Mouse (Mus musculus): ENCODE measurements at regions not wholly inside any gene's neighbourhood (a gene's known extent, or its start where the extent isn't known, plus 50 kb on each side); places are given as distances from the start of the nearest gene placed in this dataset.

DNA sequence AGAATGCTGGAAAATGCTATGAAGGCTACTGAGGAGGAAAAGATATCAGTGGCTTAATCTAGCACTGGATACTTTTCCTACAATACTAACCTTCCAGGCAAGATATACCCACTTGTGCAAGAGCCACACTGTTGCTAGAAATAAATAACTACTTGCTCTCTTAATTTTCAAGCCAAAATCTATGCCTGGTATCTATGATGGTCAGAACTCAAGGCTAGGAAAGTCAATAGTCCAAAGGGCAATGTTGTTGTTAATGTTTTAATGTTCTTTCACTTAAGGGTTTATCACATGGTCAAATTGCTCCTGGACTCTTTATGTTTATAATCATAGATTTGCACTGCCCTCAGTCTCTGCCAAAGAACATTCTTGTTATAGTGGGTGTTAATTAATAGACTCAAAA lies 533.5 kb downstream of the Kcnj2 start:
- no peaks in the 10 kb centered on the region for H3K9me3 ChIP-seq (ENCODE audit: control insufficient read depth, low read length)
- DNase-seq (ENCODE audit: low spot score) = no peak
- no peak for TF ChIP-seq EP300 (optimal IDR thresholded peaks at IDR 0.05)
- TF ChIP-seq CTCF (IDR thresholded peaks at IDR 0.05; ENCODE audit: low read depth) = no peak
- no peak overlapping the region for H3K4me3 ChIP-seq (ENCODE audit: low read depth, low read length)
- ATAC-seq (ENCODE audit: low FRiP score, low TSS enrichment) = no peak
- no peak overlapping the region for H3K9ac ChIP-seq (ENCODE audit: low read length)
- H3K27ac ChIP-seq (replicated peaks) = no peak overlapping the region
- H3K36me3 ChIP-seq (ENCODE audit: control insufficient read depth, insufficient read depth, low read length) = no peaks in the 10 kb centered on the region
- H3K27me3 ChIP-seq (ENCODE audit: control insufficient read depth, insufficient read depth, low read length) = no peaks in the 10 kb centered on the region
- H3K4me2 ChIP-seq (replicated peaks; ENCODE audit: low read depth) = no peak overlapping the region
- no peaks in the 10 kb centered on the region for H3K4me1 ChIP-seq (replicated peaks; ENCODE audit: control insufficient read depth, insufficient read depth)

DNA sequence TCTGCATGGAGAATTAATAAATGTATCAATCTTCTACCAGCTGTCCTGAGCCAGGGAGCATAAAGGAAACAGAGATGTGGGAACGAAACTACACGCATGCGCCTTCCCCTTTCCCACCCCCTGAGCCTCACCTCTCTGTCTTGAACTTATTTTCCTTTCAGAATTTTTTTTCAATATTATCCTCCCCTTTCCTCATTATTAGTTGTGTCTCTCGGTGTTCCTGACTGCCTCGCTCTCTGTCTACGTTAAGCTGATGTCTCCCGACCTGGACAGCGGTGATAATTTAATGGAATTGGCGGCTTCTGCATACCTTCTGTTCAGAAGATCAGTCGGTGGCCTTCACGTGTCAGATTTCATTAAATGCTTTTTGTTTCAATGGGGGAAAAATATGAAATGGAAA lies 539.2 kb downstream of the Kcnj2 start:
- Histone ChIP-seq H3K36me3 (ENCODE audit: control insufficient read depth, insufficient read depth, low read length) (no peaks in the 10 kb centered on the region), H3K4me3 (ENCODE audit: low read depth, low read length) (no peak overlapping the region), H3K9me3 (ENCODE audit: control insufficient read depth, low read length) (no peaks in the 10 kb centered on the region), H3K4me2 (replicated peaks; ENCODE audit: low read depth) (no peak overlapping the region), H3K27ac (replicated peaks) (no peak overlapping the region), H3K4me1 (replicated peaks; ENCODE audit: control insufficient read depth, insufficient read depth) (no peaks in the 10 kb centered on the region), H3K9ac (ENCODE audit: low read length) (no peak overlapping the region), H3K27me3 (ENCODE audit: control insufficient read depth, insufficient read depth, low read length) (no peaks in the 10 kb centered on the region)
- no peak for ATAC-seq (ENCODE audit: low FRiP score, low TSS enrichment)
- WGBS = 70% methylated on average over 11 of the region's 11 CpGs
- no peak for DNase-seq (ENCODE audit: low spot score)
- no peak for TF ChIP-seq CTCF (IDR thresholded peaks at IDR 0.05; ENCODE audit: low read depth)

DNA sequence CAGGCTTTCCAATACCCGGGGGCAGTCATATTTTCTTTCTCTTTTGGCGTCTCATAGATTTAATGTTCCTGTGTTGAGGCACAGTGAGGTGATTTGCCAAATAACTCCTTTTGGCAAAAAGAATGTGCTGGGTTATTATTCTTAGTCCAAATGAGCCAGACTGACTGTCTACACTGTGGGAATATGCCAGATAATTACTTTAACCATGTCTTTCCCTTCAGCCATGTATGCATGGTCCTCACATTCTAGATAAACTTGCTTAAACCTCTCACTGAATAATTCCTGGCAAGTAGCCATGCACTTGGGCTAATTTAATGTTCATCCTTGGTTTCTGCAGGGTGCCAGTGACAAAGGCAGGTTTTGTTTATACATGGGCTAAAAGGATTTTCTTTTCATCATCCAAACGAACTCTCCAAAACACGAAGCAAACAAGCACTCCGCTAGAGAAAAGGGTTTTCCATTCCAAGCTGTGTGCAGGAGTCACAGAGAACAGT lies 544.6 kb downstream of the Kcnj2 start:
- Histone ChIP-seq H3K9me3 (ENCODE audit: control insufficient read depth, low read length) (no peaks in the 10 kb centered on the region), H3K36me3 (ENCODE audit: control insufficient read depth, insufficient read depth, low read length) (no peaks in the 10 kb centered on the region), H3K9ac (ENCODE audit: low read length) (no peak overlapping the region), H3K4me2 (replicated peaks; ENCODE audit: low read depth) (no peak overlapping the region), H3K4me3 (ENCODE audit: low read depth, low read length) (no peak overlapping the region), H3K4me1 (replicated peaks; ENCODE audit: control insufficient read depth, insufficient read depth) (no peaks in the 10 kb centered on the region), H3K27me3 (ENCODE audit: control insufficient read depth, insufficient read depth, low read length) (no peaks in the 10 kb centered on the region), H3K27ac (replicated peaks) (no peak overlapping the region)
- DNase-seq (ENCODE audit: low spot score) (no peak), ATAC-seq (ENCODE audit: low FRiP score, low TSS enrichment) (no peak)
- WGBS = 46% methylated on average over 5 of the region's 5 CpGs
- TF ChIP-seq EP300 (optimal IDR thresholded peaks at IDR 0.05) (no peak), CTCF (IDR thresholded peaks at IDR 0.05; ENCODE audit: low read depth) (no peak)

DNA sequence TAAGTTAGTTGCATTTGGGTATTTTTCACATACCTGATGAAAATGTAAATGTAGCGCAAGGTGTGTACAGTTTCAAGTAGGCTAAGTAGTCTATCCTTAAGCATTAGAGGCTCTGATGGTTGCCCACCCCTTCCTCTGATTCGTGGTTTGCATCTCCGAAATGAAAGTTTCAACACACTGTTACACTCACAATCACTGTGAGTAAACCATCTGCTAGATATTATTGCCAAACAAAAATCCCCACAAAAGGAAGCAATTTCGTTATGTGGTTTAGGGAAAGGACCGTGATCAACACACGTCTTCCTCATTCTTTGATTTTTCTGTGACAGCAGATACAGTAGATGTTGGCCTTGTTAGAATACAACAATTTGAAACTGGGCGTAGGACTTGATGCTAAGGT lies 577.6 kb downstream of the Kcnj2 start:
- H3K27ac ChIP-seq (replicated peaks) = no peak overlapping the region
- no peaks in the 10 kb centered on the region for H3K27me3 ChIP-seq (ENCODE audit: control insufficient read depth, insufficient read depth, low read length)
- ATAC-seq (ENCODE audit: low FRiP score, low TSS enrichment) (no peak), DNase-seq (ENCODE audit: low spot score) (no peak)
- H3K9me3 ChIP-seq (ENCODE audit: control insufficient read depth, low read length) = no peaks in the 10 kb centered on the region
- no peak for TF ChIP-seq CTCF (IDR thresholded peaks at IDR 0.05; ENCODE audit: low read depth)
- no peak for TF ChIP-seq EP300 (optimal IDR thresholded peaks at IDR 0.05)
- H3K4me1 ChIP-seq (replicated peaks; ENCODE audit: control insufficient read depth, insufficient read depth) = no peaks in the 10 kb centered on the region
- 86% methylated on average over 7 of the region's 7 CpGs for WGBS
- H3K36me3 ChIP-seq (ENCODE audit: control insufficient read depth, insufficient read depth, low read length) = no peaks in the 10 kb centered on the region
- H3K9ac ChIP-seq (ENCODE audit: low read length) = no peak overlapping the region
- no peak overlapping the region for H3K4me2 ChIP-seq (replicated peaks; ENCODE audit: low read depth)
- no peak overlapping the region for H3K4me3 ChIP-seq (ENCODE audit: low read depth, low read length)

DNA sequence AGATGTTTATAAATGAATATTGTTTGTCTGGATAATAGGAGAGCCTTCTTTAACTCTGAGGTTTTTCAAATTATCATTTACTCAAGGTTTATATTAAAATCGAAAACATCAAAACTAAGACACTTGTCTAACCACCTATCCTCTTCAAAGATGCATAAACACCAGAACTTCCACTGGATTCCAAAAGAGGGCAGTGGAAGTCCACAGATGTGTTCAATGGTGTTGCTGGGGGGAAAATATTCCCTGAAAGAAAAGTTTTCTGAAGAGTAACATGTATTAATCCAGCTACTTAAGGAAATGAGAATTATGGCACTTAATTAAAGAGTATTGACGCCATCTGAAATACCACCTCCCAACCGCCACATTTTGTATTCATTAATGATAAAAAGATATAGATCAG lies 586.9 kb downstream of the Kcnj2 start:
- no peak overlapping the region for H3K4me3 ChIP-seq (ENCODE audit: low read depth, low read length)

DNA sequence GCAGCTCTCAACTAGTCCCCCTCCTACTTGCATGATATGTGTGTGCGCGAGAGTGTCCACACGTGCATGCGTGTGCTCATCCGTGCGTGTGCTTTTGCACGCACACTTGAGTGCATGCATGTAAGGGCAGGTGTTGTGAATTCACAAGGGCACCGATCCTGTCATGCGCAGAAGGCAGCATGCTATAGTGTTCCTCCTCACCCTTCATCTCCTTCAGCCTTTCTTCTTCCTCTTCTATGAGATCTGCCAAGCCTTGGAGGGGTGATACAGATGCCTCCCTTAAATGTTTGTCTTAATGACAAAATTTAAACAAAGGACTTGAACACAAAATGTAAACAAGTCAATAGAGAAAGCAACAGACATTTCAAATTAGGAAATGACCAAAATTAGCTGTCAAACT lies 591.8 kb downstream of the Kcnj2 start:
- H3K27me3 ChIP-seq (ENCODE audit: control insufficient read depth, insufficient read depth, low read length) = no peaks in the 10 kb centered on the region
- H3K9ac ChIP-seq (ENCODE audit: low read length) = no peak overlapping the region
- ATAC-seq (ENCODE audit: low FRiP score, low TSS enrichment) (no peak), DNase-seq (ENCODE audit: low spot score) (no peak)
- H3K4me1 ChIP-seq (replicated peaks; ENCODE audit: control insufficient read depth, insufficient read depth) = no peaks in the 10 kb centered on the region
- H3K4me2 ChIP-seq (replicated peaks; ENCODE audit: low read depth) = no peak overlapping the region
- TF ChIP-seq EP300 (optimal IDR thresholded peaks at IDR 0.05) = no peak
- H3K36me3 ChIP-seq (ENCODE audit: control insufficient read depth, insufficient read depth, low read length) = no peaks in the 10 kb centered on the region
- WGBS = 96% methylated on average over 9 of the region's 9 CpGs
- no peaks in the 10 kb centered on the region for H3K9me3 ChIP-seq (ENCODE audit: control insufficient read depth, low read length)
- no peak overlapping the region for H3K27ac ChIP-seq (replicated peaks)
- no peak overlapping the region for H3K4me3 ChIP-seq (ENCODE audit: low read depth, low read length)

More for the DNA sequence above, 586.9 kb downstream of the Kcnj2 start:
- peak; percentile 85 for TF ChIP-seq CTCF (IDR thresholded peaks at IDR 0.05; ENCODE audit: low read depth)
- TF ChIP-seq EP300 (optimal IDR thresholded peaks at IDR 0.05) = no peak
- ATAC-seq (ENCODE audit: low FRiP score, low TSS enrichment) = no peak
- DNase-seq (ENCODE audit: low spot score) = no peak
- Histone ChIP-seq H3K4me1 (replicated peaks; ENCODE audit: control insufficient read depth, insufficient read depth) (no peaks in the 10 kb centered on the region), H3K9me3 (ENCODE audit: control insufficient read depth, low read length) (no peaks in the 10 kb centered on the region), H3K27ac (replicated peaks) (no peak overlapping the region), H3K9ac (ENCODE audit: low read length) (no peak overlapping the region), H3K36me3 (ENCODE audit: control insufficient read depth, insufficient read depth, low read length) (no peaks in the 10 kb centered on the region), H3K4me2 (replicated peaks; ENCODE audit: low read depth) (no peak overlapping the region), H3K27me3 (ENCODE audit: control insufficient read depth, insufficient read depth, low read length) (no peaks in the 10 kb centered on the region)
- WGBS = 43% methylated on average over 3 of the region's 3 CpGs
